Mouse (Mus musculus): ENCODE data around the gene 6430548M08Rik. TPM values are rescaled to one million over a fixed set of nuclear protein-coding genes. Genes with fewer than 3 reads are reported as not detected.
A peak's percentile ranks its signal among the peaks of the same experiment; 100 is the strongest.

6430548M08Rik gene
- polyA plus RNA-seq, 1 experiment, result 40.4 TPM

DNA sequence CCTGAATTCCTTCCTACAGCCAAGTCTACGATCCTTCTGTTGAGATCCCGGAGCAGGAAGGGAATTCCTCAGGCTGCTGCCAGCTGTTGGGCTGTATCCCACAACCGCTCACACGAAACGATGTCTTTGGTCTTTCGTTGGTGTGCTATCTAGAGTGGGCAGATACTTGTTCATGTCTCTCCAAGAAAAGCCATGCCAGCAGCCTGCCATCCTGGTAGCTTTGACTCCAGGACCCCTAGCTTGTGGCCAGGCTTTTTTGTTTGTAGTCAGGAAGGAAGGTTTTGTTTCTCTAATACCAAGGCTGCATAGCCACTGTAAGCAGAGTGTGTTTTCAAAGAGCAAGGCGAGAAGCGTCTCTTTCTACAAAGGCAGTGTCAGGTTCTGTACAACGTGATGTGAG is 10.0 kb upstream of the 6430548M08Rik start:
- no peak for TF ChIP-seq POLR2A (IDR thresholded peaks at IDR 0.05; ENCODE audit: borderline replicate concordance, low read depth, low read length)
- no peak for TF ChIP-seq CTCF (IDR thresholded peaks at IDR 0.05; ENCODE audit: low read depth, low read length)
- H3K27ac ChIP-seq (ENCODE audit: insufficient read depth, low read depth, low read length), result no peak overlapping the region

GRCm38 (mm10) chr8:120104721-120105272 is 9.2 kb upstream of the 6430548M08Rik start:
- no peak for TF ChIP-seq CTCF (IDR thresholded peaks at IDR 0.05; ENCODE audit: low read depth, low read length)
- no peak for TF ChIP-seq POLR2A (IDR thresholded peaks at IDR 0.05; ENCODE audit: borderline replicate concordance, low read depth, low read length)
- Histone ChIP-seq H3K27ac (ENCODE audit: insufficient read depth, low read depth, low read length) (no peak overlapping the region), H3K4me1 (ENCODE audit: control insufficient read depth, insufficient read depth, low read length) (peaks cover 56% of the 10 kb centered on the region), H3K4me3 (ENCODE audit: insufficient read depth, low read length) (no peak overlapping the region)

More for the DNA sequence above, 10.0 kb upstream of the 6430548M08Rik start:
- Histone ChIP-seq H3K4me3 (ENCODE audit: insufficient read depth, low read length) (no peak overlapping the region), H3K4me1 (ENCODE audit: control insufficient read depth, insufficient read depth, low read length) (peaks cover 56% of the 10 kb centered on the region)

DNA sequence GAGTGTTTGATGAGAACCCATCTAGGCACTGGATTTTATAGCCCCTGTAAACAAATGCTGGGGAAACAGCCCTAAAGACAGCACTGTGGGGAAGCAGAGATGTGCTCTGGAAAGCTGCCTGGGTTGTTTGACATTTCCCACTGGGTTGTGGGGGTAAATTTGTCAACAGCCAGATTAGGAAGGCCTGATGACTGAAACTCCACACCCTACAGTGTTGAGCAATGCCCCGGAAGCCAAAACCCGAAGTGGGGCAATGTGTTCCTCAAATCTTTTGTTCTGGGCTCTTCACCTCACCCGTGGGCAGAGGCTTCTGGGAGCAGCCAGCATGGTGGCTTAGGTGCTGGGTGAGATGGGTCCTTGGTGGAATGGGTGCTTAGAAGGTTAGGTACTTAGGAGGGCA is 4.8 kb upstream of the 6430548M08Rik start:
- H3K27ac ChIP-seq (ENCODE audit: insufficient read depth, low read depth, low read length), result peak overlapping the region; percentile 97
- H3K4me3 ChIP-seq (ENCODE audit: insufficient read depth, low read length), result peak overlapping the region; percentile 25
- peaks cover 62% of the 10 kb centered on the region for H3K4me1 ChIP-seq (ENCODE audit: control insufficient read depth, insufficient read depth, low read length)

GRCm38 (mm10) chr8:120110966-120111365 is 3.0 kb upstream of the 6430548M08Rik start:
- Histone ChIP-seq H3K4me1 (ENCODE audit: control insufficient read depth, insufficient read depth, low read length) (peaks cover 58% of the 10 kb centered on the region), H3K4me3 (ENCODE audit: insufficient read depth, low read length) (no peak overlapping the region), H3K27ac (ENCODE audit: insufficient read depth, low read depth, low read length) (peak overlapping the region; percentile 82)
- TF ChIP-seq POLR2A (IDR thresholded peaks at IDR 0.05; ENCODE audit: borderline replicate concordance, low read depth, low read length), result no peak

More for the DNA sequence above, 4.8 kb upstream of the 6430548M08Rik start:
- no peak for TF ChIP-seq POLR2A (IDR thresholded peaks at IDR 0.05; ENCODE audit: borderline replicate concordance, low read depth, low read length)
- TF ChIP-seq CTCF (IDR thresholded peaks at IDR 0.05; ENCODE audit: low read depth, low read length), result no peak

DNA sequence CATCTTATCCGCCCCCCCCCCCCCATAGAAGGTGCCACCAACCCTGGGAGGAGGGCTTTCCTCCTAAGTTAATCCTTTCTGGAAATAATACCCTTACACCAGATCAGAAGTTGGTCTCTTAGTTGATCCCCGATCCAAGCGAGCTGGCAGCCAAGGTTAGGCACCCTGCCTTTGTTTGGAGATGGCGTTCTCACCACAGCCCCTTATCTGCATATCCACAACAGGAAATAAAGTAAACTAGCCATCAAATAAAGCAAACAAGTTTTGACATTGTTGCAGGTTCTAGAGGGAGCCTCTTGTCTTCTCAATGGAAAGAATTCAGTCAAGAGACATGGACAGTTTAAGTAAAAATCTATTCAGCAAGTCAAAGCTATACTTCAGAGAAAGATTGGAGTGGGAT is 2.6 kb upstream of the 6430548M08Rik start:
- no peak overlapping the region for H3K27ac ChIP-seq (ENCODE audit: insufficient read depth, low read depth, low read length)
- H3K4me1 ChIP-seq (ENCODE audit: control insufficient read depth, insufficient read depth, low read length), result peaks cover 63% of the 10 kb centered on the region
- H3K4me3 ChIP-seq (ENCODE audit: insufficient read depth, low read length), result no peak overlapping the region
- no peak for TF ChIP-seq POLR2A (IDR thresholded peaks at IDR 0.05; ENCODE audit: borderline replicate concordance, low read depth, low read length)
- TF ChIP-seq CTCF (IDR thresholded peaks at IDR 0.05; ENCODE audit: low read depth, low read length), result no peak

- peak overlapping the region; percentile 98 for H3K27ac ChIP-seq (ENCODE audit: insufficient read depth, low read depth, low read length)
- H3K4me1 ChIP-seq (ENCODE audit: control insufficient read depth, insufficient read depth, low read length), result peaks cover 63% of the 10 kb centered on the region
- TF ChIP-seq CTCF (IDR thresholded peaks at IDR 0.05; ENCODE audit: low read depth, low read length) (no peak), POLR2A (IDR thresholded peaks at IDR 0.05; ENCODE audit: borderline replicate concordance, low read depth, low read length) (no peak)
- peak overlapping the region; percentile 7; the same call in 1 of the 2 replicates for H3K4me3 ChIP-seq (ENCODE audit: insufficient read depth, low read length)
These were observed 1.4 kb upstream of the 6430548M08Rik start for GRCm38 (mm10) chr8:120112535-120112934.

- peak overlapping the region; percentile 66 for H3K4me3 ChIP-seq (ENCODE audit: insufficient read depth, low read length)
- peak overlapping the region; percentile 98 for H3K27ac ChIP-seq (ENCODE audit: insufficient read depth, low read depth, low read length)
- TF ChIP-seq CTCF (IDR thresholded peaks at IDR 0.05; ENCODE audit: low read depth, low read length) (no peak), POLR2A (IDR thresholded peaks at IDR 0.05; ENCODE audit: borderline replicate concordance, low read depth, low read length) (no peak)
- peaks cover 63% of the 10 kb centered on the region for H3K4me1 ChIP-seq (ENCODE audit: control insufficient read depth, insufficient read depth, low read length)
These were observed 646 bp upstream of the 6430548M08Rik start for GRCm38 (mm10) chr8:120113306-120113705.

GRCm38 (mm10) chr8:120114315-120114841 is 426 bp downstream of the 6430548M08Rik start:
- Histone ChIP-seq H3K27ac (ENCODE audit: insufficient read depth, low read depth, low read length) (no peak overlapping the region; the same call in 1 of the 2 replicates), H3K4me1 (ENCODE audit: control insufficient read depth, insufficient read depth, low read length) (peaks cover 65% of the 10 kb centered on the region), H3K4me3 (ENCODE audit: insufficient read depth, low read length) (peak overlapping the region; percentile 80)
- no peak for TF ChIP-seq POLR2A (IDR thresholded peaks at IDR 0.05; ENCODE audit: borderline replicate concordance, low read depth, low read length)
- no peak for TF ChIP-seq CTCF (IDR thresholded peaks at IDR 0.05; ENCODE audit: low read depth, low read length)

DNA sequence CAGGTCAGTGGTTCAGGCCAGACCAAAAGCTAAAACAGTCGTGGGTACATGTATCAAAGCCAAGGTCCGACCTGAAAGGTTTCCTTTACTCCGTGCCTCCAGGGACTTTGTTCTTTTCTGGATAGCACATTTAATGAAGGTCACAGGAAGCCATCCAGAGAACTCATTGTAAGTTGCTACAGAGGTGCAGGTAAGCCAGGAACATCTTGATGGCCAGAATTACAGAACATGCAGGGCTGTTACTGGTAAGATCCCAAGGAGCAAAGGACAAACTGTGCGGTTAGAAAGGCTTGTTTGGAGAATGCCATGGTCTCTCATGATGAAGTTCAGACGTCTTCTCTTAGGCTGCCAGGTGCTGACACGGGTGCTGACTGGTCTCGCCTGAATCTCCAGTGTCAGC is 2.6 kb downstream of the 6430548M08Rik start:
- Histone ChIP-seq H3K4me1 (ENCODE audit: control insufficient read depth, insufficient read depth, low read length) (peaks cover 66% of the 10 kb centered on the region), H3K4me3 (ENCODE audit: insufficient read depth, low read length) (no peak overlapping the region), H3K27ac (ENCODE audit: insufficient read depth, low read depth, low read length) (no peak overlapping the region)
- TF ChIP-seq POLR2A (IDR thresholded peaks at IDR 0.05; ENCODE audit: borderline replicate concordance, low read depth, low read length), result no peak
- TF ChIP-seq CTCF (IDR thresholded peaks at IDR 0.05; ENCODE audit: low read depth, low read length), result no peak

GRCm38 (mm10) chr8:120118162-120118561 is 4.2 kb downstream of the 6430548M08Rik start:
- peaks cover 61% of the 10 kb centered on the region for H3K4me1 ChIP-seq (ENCODE audit: control insufficient read depth, insufficient read depth, low read length)

More at GRCm38 (mm10) chr8:120118162-120118561, 4.2 kb downstream of the 6430548M08Rik start:
- no peak for TF ChIP-seq POLR2A (IDR thresholded peaks at IDR 0.05; ENCODE audit: borderline replicate concordance, low read depth, low read length)
- no peak for TF ChIP-seq CTCF (IDR thresholded peaks at IDR 0.05; ENCODE audit: low read depth, low read length)
- no peak overlapping the region for H3K4me3 ChIP-seq (ENCODE audit: insufficient read depth, low read length)
- H3K27ac ChIP-seq (ENCODE audit: insufficient read depth, low read depth, low read length), result 0 out of 2 replicates have a peak overlapping the region, but pooled peaks have one; percentile 17
